Mouse (Mus musculus) midbrain, postnatal 0 days (tissue): ENCODE data around the gene Cradd. TPM values are rescaled to one million over a fixed set of nuclear protein-coding genes. Genes with fewer than 3 reads are reported as not detected.

ENCODE experiments used
- ATAC-seq: fragments of 200-750 bp; cut with Nextera tagmentation; 2 replicates; pipeline ENCODE4 v1.8.0; 2017; ENCODE audit warnings: moderate number of reproducible peaks, mild to moderate bottlenecking, moderate TSS enrichment, moderate library complexity; ENCODE audit not compliant: low FRiP score
- DNase-seq: peaks from one replicate; pipeline ENCODE4 v3.0.0-alpha.2; 2015; ENCODE audit warnings: low spot score
- H3K27ac ChIP-seq: fragments of 300-500 bp; sonication (generic); 2 replicates; pipeline ENCODE4 v1.5.1; 2014; ENCODE audit warnings: low read depth, mild to moderate bottlenecking, low read length, mixed read lengths
- H3K27me3 ChIP-seq: fragments of 300-500 bp; sonication (generic); 2 replicates; pipeline ENCODE4 v1.6.1; 2014; ENCODE audit warnings: low read length, control low read depth, mixed read lengths; ENCODE audit not compliant: insufficient read depth
- H3K36me3 ChIP-seq: fragments of 300-500 bp; sonication (generic); 2 replicates; pipeline ENCODE4 v1.6.1; 2014; ENCODE audit warnings: low read length, control low read depth, mixed read lengths; ENCODE audit not compliant: insufficient read depth
- H3K4me1 ChIP-seq: fragments of 300-500 bp; sonication (generic); 2 replicates; pipeline ENCODE4 v1.6.1; 2014; ENCODE audit warnings: mild to moderate bottlenecking, control low read depth, antibody characterized with exemption, low read length, mixed read lengths; ENCODE audit not compliant: insufficient read depth
- H3K4me2 ChIP-seq: fragments of 300-500 bp; sonication (generic); 2 replicates; pipeline ENCODE4 v1.6.1; 2014; ENCODE audit warnings: low read depth, mild to moderate bottlenecking, low read length, mixed read lengths; ENCODE audit not compliant: poor library complexity, severe bottlenecking
- H3K4me3 ChIP-seq: fragments of 300-500 bp; sonication (generic); 2 replicates; pipeline ENCODE4 v1.5.1; 2014; ENCODE audit warnings: low read depth, mild to moderate bottlenecking, low read length, moderate library complexity
- H3K9ac ChIP-seq: fragments of 300-500 bp; sonication (generic); replicated peaks from 2 replicates; pipeline ENCODE4 v1.6.1; 2014; ENCODE audit warnings: mild to moderate bottlenecking, low read length, moderate library complexity, mixed read lengths; ENCODE audit not compliant: poor library complexity, severe bottlenecking
- H3K9me3 ChIP-seq: fragments of 300-500 bp; sonication (generic); 2 replicates; pipeline ENCODE4 v1.6.1; 2016; ENCODE audit warnings: low read length, control low read depth
- CTCF ChIP-seq: IDR thresholded peaks from 2 replicates; pipeline ENCODE4 v1.5.1; 2016; ENCODE audit warnings: antibody characterized with exemption, mild to moderate bottlenecking
- WGBS: fragments of 180-500 bp; shearing (Covaris S2); extraction: QIAGEN DNeasy Blood & Tissue Kit; methylation state at CpG from one replicate; pipeline ENCODE4 v1.1.7; 2014; 5-methylcytosine and 5-hydroxymethylcytosine counted together
- polyA plus RNA-seq: library from polyadenylated mRNA; unstranded; fragments of >200 nt; fragmentation: Nextera tagmentation; extraction: Ambion mirVana; gene quantifications from 2 replicates; pipeline ENCODE4 v1.2.1, GENCODE M21; 2015
- total RNA-seq: library from RNA; depleted of rRNA; stranded (reverse); fragments of >200 nt; gene quantifications from 2 replicates; pipeline ENCODE4 v1.2.3, GENCODE M21; 2014; rRNA removed

Gene Cradd
- total and polyA plus RNA-seq, 2 experiments from 2014 or later, result 8.2 to 9.2 TPM

DNA sequence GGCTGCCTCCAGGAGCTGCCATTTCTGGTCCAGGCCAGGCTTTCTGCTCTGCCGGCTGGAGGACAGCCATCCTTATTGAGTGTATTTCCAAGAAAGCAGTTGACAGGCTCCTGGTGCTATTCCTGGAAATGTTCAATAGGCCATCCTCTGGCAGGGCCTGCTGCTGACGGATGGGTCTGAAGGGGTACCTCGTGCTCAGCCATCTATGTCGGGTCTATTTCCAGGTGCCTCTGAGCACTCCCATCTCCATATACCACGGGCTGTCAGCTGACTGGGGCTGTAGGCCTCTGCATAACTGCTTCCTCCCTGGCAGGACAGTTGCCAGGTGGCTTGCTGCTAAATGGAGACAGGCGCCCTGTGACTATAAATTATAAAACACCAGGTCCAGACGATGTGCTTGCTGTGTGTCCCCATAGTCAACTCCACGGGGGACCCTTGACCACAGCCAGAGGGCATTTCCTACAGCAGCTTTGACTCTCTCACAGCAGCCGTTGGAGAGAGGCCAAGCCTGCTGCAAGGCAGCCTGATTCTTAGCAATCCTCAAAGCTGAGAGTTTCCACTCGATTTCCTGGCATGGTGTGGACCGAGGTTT lies 181.0 kb downstream of the Cradd start:
- 28% methylated on average over 11 of the region's 11 CpGs for WGBS

DNA sequence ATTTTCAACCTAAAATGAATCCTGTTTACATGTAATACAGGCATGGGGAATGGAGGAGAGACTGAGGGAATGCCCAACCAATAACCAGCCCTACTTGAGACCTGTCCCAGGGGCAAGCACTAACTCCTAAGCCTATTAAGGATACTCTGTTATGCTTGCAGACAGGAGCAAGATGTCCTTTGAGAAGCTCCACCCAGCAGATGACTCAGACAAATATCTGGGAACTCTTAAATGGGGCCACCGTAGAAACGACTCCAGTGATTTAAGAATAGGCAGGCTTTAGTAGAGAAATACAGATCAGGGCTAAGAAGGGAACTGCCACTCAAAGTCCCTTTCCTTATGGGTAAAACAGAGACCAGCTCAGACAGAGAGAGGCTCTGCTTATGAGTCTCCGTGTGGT lies 182.9 kb downstream of the Cradd start:
- WGBS, result 63% methylated on average over 3 of the region's 3 CpGs
- Histone ChIP-seq H3K9me3 (no peaks in the 10 kb centered on the region), H3K4me2 (no peak overlapping the region), H3K4me3 (no peak overlapping the region), H3K27ac (no peak overlapping the region), H3K4me1 (peaks cover 17% of the 10 kb centered on the region), H3K27me3 (no peaks in the 10 kb centered on the region), H3K9ac (no peak overlapping the region), H3K36me3 (no peaks in the 10 kb centered on the region)
- DNase-seq (no peak), ATAC-seq (no peak)
- TF ChIP-seq CTCF, result no peak

More for the DNA sequence above, 181.0 kb downstream of the Cradd start:
- ATAC-seq, result peak; percentile 61
- Histone ChIP-seq H3K4me2 (no peak overlapping the region), H3K27ac (peak overlapping the region; percentile 34; the same call in 1 of the 2 replicates), H3K9ac (no peak overlapping the region), H3K36me3 (no peaks in the 10 kb centered on the region), H3K4me3 (no peak overlapping the region), H3K27me3 (no peaks in the 10 kb centered on the region), H3K4me1 (peaks cover 17% of the 10 kb centered on the region), H3K9me3 (no peaks in the 10 kb centered on the region)
- DNase-seq, result peak; percentile 88
- no peak for TF ChIP-seq CTCF

DNA sequence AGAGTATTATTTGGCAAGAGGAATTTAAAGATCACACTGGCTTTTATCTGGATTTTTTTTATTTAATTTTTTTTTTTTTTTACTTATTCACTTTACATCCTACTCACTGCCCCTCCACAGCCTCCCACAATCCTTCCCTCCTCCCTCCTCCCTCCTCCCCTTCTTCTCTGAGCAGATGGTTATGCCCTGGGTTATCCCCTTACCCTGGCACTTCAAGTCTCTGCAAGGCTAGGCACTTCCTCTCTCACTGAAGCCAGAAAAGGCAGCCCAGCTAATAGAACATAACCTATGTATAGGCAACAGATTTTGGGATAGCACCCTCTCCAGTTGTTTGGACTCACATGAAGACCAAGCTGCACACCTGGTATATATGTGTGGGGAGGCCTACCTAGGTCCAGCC lies 183.7 kb downstream of the Cradd start:
- no peak for TF ChIP-seq CTCF

DNA sequence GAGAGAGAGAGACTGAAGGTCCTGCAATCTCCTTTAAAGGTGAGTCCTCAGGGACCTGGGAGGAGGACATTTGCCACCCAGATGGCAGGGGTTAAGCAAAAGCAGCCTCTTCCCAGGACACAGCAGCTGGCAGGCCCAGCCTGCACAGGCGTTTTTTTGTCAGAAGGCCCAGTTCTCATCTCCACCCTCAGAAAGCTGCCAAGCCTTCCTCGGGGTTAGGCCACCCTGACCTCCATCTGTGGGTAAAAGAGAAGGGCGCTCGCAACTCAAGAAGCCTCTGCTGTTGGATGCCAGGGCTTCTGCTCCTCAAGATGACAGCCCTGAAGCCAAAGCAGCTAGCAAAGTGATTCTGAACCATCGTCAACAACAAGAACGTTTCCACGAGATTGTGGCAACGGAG lies 184.3 kb downstream of the Cradd start:
- no peak overlapping the region for H3K4me3 ChIP-seq
- DNase-seq (peak; percentile 74), ATAC-seq (0 out of 2 replicates have a peak, but pooled peaks have one; percentile 38)
- H3K4me1 ChIP-seq, result peaks cover 13% of the 10 kb centered on the region
- H3K9ac ChIP-seq, result no peak overlapping the region
- no peaks in the 10 kb centered on the region for H3K27me3 ChIP-seq
- H3K27ac ChIP-seq, result no peak overlapping the region; the same call in 1 of the 2 replicates
- no peak for TF ChIP-seq CTCF
- no peaks in the 10 kb centered on the region for H3K9me3 ChIP-seq
- no peaks in the 10 kb centered on the region for H3K36me3 ChIP-seq
- WGBS, result 57% methylated on average over 8 of the region's 8 CpGs
- H3K4me2 ChIP-seq, result no peak overlapping the region

More for the DNA sequence above, 183.7 kb downstream of the Cradd start:
- no peaks in the 10 kb centered on the region for H3K27me3 ChIP-seq
- H3K9me3 ChIP-seq, result no peaks in the 10 kb centered on the region
- no peaks in the 10 kb centered on the region for H3K36me3 ChIP-seq
- H3K27ac ChIP-seq, result no peak overlapping the region
- ATAC-seq (no peak), DNase-seq (peak; percentile 31)
- H3K4me3 ChIP-seq, result no peak overlapping the region
- H3K9ac ChIP-seq, result no peak overlapping the region
- peaks cover 17% of the 10 kb centered on the region for H3K4me1 ChIP-seq
- no peak overlapping the region for H3K4me2 ChIP-seq

GRCm38 (mm10) chr10:95133057-95133456 lies 190.9 kb downstream of the Cradd start:
- no peaks in the 10 kb centered on the region for H3K9me3 ChIP-seq
- TF ChIP-seq CTCF, result no peak
- H3K9ac ChIP-seq, result no peak overlapping the region
- H3K4me3 ChIP-seq, result no peak overlapping the region
- H3K36me3 ChIP-seq, result no peaks in the 10 kb centered on the region
- no peaks in the 10 kb centered on the region for H3K4me1 ChIP-seq
- no peak overlapping the region for H3K4me2 ChIP-seq
- no peak for DNase-seq
- no peaks in the 10 kb centered on the region for H3K27me3 ChIP-seq
- no peak for ATAC-seq
- H3K27ac ChIP-seq, result no peak overlapping the region
- WGBS, result 85% methylated on average over 4 of the region's 4 CpGs

Other genes with a start within 250 kb of the Cradd start
- gene Socs2, start 93.0 kb upstream of the Cradd start, total RNA-seq, result 68.4 and 72.1 TPM in 2 replicates
- gene Socs2, start 93.0 kb upstream of the Cradd start, polyA plus RNA-seq, result 102 and 107 TPM in 2 replicates
- gene Mrpl42, start 177.8 kb upstream of the Cradd start, total RNA-seq, result 124 and 125 TPM in 2 replicates
- 239 and 250 TPM in 2 replicates for gene Mrpl42, start 177.8 kb upstream of the Cradd start, polyA plus RNA-seq
- gene Ube2n, start 191.0 kb upstream of the Cradd start, total RNA-seq, result 230 and 286 TPM in 2 replicates
- gene Ube2n, start 191.0 kb upstream of the Cradd start, polyA plus RNA-seq, result 321 and 322 TPM in 2 replicates
- gene Nudt4, start 240.0 kb upstream of the Cradd start, total RNA-seq, result 65.9 and 81.4 TPM in 2 replicates
- gene Nudt4, start 240.0 kb upstream of the Cradd start, polyA plus RNA-seq, result 53.1 and 58.5 TPM in 2 replicates